Mouse (Mus musculus) liver, postnatal 0 days (tissue): ENCODE data around the gene Sco1. TPM values are rescaled to one million over a fixed set of nuclear protein-coding genes. Genes with fewer than 3 reads are reported as not detected.

Source experiments
- ATAC-seq: fragments of 200-750 bp; cut with Nextera tagmentation; 2 replicates; pipeline ENCODE4 v1.8.0; 2017; ENCODE audit warnings: mild to moderate bottlenecking, moderate library complexity
- DNase-seq: peaks from one replicate; pipeline ENCODE4 v3.0.0-alpha.2; 2016
- H3K27ac ChIP-seq: fragments of 300-500 bp; sonication (generic); 2 replicates; pipeline ENCODE4 v1.5.1; 2014; ENCODE audit warnings: antibody characterized with exemption, moderate library complexity, mild to moderate bottlenecking, low read depth
- H3K27me3 ChIP-seq: fragments of 300-500 bp; sonication (generic); 2 replicates; pipeline ENCODE4 v1.6.1; 2014; ENCODE audit warnings: low read length, control low read depth, mixed read lengths; ENCODE audit not compliant: insufficient read depth
- H3K36me3 ChIP-seq: fragments of 300-500 bp; sonication (generic); replicated peaks from 2 replicates; pipeline ENCODE4 v1.6.1; 2014; ENCODE audit warnings: mild to moderate bottlenecking, control low read depth, low read length, moderate library complexity, mixed read lengths; ENCODE audit not compliant: insufficient read depth
- H3K4me1 ChIP-seq: fragments of 300-500 bp; sonication (generic); 2 replicates; pipeline ENCODE4 v1.6.1; 2014; ENCODE audit warnings: antibody characterized with exemption, mild to moderate bottlenecking, control low read depth; ENCODE audit not compliant: insufficient read depth
- H3K4me2 ChIP-seq: fragments of 300-500 bp; sonication (generic); 2 replicates; pipeline ENCODE4 v1.6.1; 2014; ENCODE audit warnings: low read depth, mild to moderate bottlenecking, low read length, moderate library complexity, mixed read lengths
- H3K4me3 ChIP-seq: fragments of 300-500 bp; sonication (generic); 2 replicates; pipeline ENCODE4 v1.5.1; 2014; ENCODE audit warnings: low read depth, low read length
- H3K9ac ChIP-seq: fragments of 300-500 bp; sonication (generic); replicated peaks from 2 replicates; pipeline ENCODE4 v1.6.1; 2014; ENCODE audit warnings: mild to moderate bottlenecking, moderate library complexity
- H3K9me3 ChIP-seq: fragments of 300-500 bp; sonication (generic); 2 replicates; pipeline ENCODE4 v1.6.1; 2016; ENCODE audit warnings: mild to moderate bottlenecking, control low read depth, low read length, mixed read lengths
- CTCF ChIP-seq: sonication (generic); IDR thresholded peaks from 2 replicates; pipeline ENCODE4 v1.5.1; 2016; ENCODE audit warnings: antibody characterized with exemption, low read depth
- EP300 ChIP-seq: IDR thresholded peaks from 2 replicates; pipeline ENCODE4 v1.6.1; 2016; ENCODE audit warnings: antibody characterized with exemption, low read depth, mild to moderate bottlenecking
- WGBS: fragments of 180-500 bp; shearing (Covaris S2); extraction: QIAGEN DNeasy Blood & Tissue Kit; methylation state at CpG from one replicate; pipeline ENCODE4 v1.1.7; 2014; ENCODE audit not compliant: insufficient replicate concordance; 5-methylcytosine and 5-hydroxymethylcytosine counted together
- polyA plus RNA-seq: library from polyadenylated mRNA; unstranded; fragments of >200 nt; fragmentation: Nextera tagmentation; extraction: Ambion mirVana; gene quantifications from 2 replicates; pipeline ENCODE4 v1.2.1, GENCODE M21; 2015

Sco1 gene
- polyA plus RNA-seq, 1 experiment from 2014 or later: 7.4 TPM

DNA sequence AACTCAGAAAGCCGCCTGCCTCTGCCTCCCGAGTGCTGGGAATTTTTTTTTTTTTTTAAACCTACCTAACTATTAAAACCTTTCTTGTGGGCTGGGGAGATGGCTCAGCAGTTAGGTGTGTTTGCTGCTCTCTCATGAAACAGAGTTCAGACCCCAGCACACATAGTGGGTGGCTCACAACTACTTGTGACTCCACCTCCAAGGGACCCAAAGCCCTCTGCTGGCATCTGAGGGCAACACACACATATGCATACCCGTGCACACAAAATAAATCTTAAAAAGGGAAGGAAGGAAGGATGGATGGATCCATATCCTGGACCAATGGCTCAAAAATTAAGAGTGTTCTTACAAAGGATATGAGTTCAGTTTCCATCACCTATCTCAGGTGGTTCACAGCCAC is 3.2 kb upstream of the Sco1 start:
- Histone ChIP-seq H3K9me3 (no peaks in the 10 kb centered on the region), H3K4me2 (no peak overlapping the region), H3K4me3 (no peak overlapping the region), H3K27ac (no peak overlapping the region), H3K9ac (no peak overlapping the region), H3K4me1 (peaks cover 26% of the 10 kb centered on the region), H3K27me3 (no peaks in the 10 kb centered on the region), H3K36me3 (no peaks in the 10 kb centered on the region; the same call in 1 of the 2 replicates)
- 75% methylated on average over 3 of the region's 3 CpGs for WGBS
- ATAC-seq (no peak), DNase-seq (no peak)
- TF ChIP-seq EP300 (no peak), CTCF (peak; percentile 22; the same call in 1 of the 2 replicates)

GRCm38 (mm10) chr11:67051676-67052320 is 672 bp upstream of the Sco1 start:
- Histone ChIP-seq H3K27me3 (no peaks in the 10 kb centered on the region), H3K9me3 (no peaks in the 10 kb centered on the region), H3K4me1 (peaks cover 15% of the 10 kb centered on the region), H3K4me2 (peak overlapping the region; percentile 83), H3K36me3 (peaks cover 11% of the 10 kb centered on the region), H3K27ac (peak overlapping the region; percentile 93), H3K4me3 (peak overlapping the region; percentile 85), H3K9ac (peak overlapping the region; percentile 85)
- 13% methylated on average over 16 of the region's 16 CpGs for WGBS
- TF ChIP-seq CTCF (no peak), EP300 (no peak)
- ATAC-seq: peak; percentile 44
- no peak for DNase-seq

- H3K27me3 ChIP-seq: no peaks in the 10 kb centered on the region
- TF ChIP-seq CTCF (no peak), EP300 (no peak)
- no peak for DNase-seq
- no peak overlapping the region for H3K27ac ChIP-seq
- 78% methylated on average over 8 of the region's 8 CpGs for WGBS
- no peak overlapping the region for H3K4me2 ChIP-seq
- no peak overlapping the region for H3K4me3 ChIP-seq
- H3K36me3 ChIP-seq: peaks cover 29% of the 10 kb centered on the region
- no peaks in the 10 kb centered on the region for H3K9me3 ChIP-seq
- no peak overlapping the region for H3K9ac ChIP-seq
- ATAC-seq: no peak
- H3K4me1 ChIP-seq: peaks cover 12% of the 10 kb centered on the region; the same call in 1 of the 2 replicates
These were observed 2.4 kb downstream of the Sco1 start for GRCm38 (mm10) chr11:67054754-67055365.

- ATAC-seq (no peak), DNase-seq (no peak)
- Histone ChIP-seq H3K27ac (no peak overlapping the region), H3K4me2 (no peak overlapping the region), H3K36me3 (peaks cover 61% of the 10 kb centered on the region), H3K4me3 (no peak overlapping the region), H3K27me3 (no peaks in the 10 kb centered on the region), H3K9me3 (no peaks in the 10 kb centered on the region), H3K9ac (no peak overlapping the region), H3K4me1 (no peaks in the 10 kb centered on the region)
- 92% methylated on average over 2 of the region's 2 CpGs for WGBS
- TF ChIP-seq CTCF: no peak
- TF ChIP-seq EP300: no peak
These were observed 8.8 kb downstream of the Sco1 start for GRCm38 (mm10) chr11:67061311-67061710.

GRCm38 (mm10) chr11:67062726-67063125 is 10.3 kb downstream of the Sco1 start:
- Histone ChIP-seq H3K27ac (no peak overlapping the region), H3K36me3 (peaks cover 51% of the 10 kb centered on the region), H3K9ac (no peak overlapping the region), H3K4me3 (no peak overlapping the region), H3K4me2 (no peak overlapping the region), H3K4me1 (no peaks in the 10 kb centered on the region), H3K9me3 (no peaks in the 10 kb centered on the region), H3K27me3 (no peaks in the 10 kb centered on the region)
- ATAC-seq (no peak), DNase-seq (no peak)
- 84% methylated on average over 3 of the region's 3 CpGs for WGBS
- TF ChIP-seq EP300 (no peak), CTCF (no peak)

DNA sequence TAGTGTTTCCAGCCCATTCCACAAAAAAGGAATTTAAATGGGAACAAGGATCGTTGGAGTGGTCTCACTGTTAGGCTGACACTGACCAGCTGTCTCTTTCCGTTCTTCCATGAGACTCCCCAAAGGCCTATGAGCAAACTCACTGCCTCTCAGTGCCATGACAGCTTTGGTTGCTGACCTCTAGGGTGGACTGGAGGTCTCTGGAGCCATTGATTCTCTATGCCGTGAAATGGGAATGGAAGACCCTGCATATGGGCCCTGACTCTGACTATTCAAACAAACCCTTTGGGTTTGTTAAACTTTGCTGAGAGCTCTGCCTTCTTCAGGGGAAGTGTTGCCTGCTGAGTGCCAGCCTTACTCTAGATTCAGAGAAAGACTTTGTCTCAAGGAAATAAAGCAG is 15.3 kb downstream of the Sco1 start:
- Histone ChIP-seq H3K9ac (no peak overlapping the region), H3K4me2 (no peak overlapping the region), H3K27me3 (no peaks in the 10 kb centered on the region), H3K9me3 (no peaks in the 10 kb centered on the region), H3K4me3 (no peak overlapping the region), H3K27ac (no peak overlapping the region), H3K4me1 (no peaks in the 10 kb centered on the region), H3K36me3 (peaks cover 20% of the 10 kb centered on the region; the same call in 1 of the 2 replicates)
- DNase-seq (no peak), ATAC-seq (no peak)
- 79% methylated on average over 3 of the region's 3 CpGs for WGBS
- TF ChIP-seq EP300: no peak
- TF ChIP-seq CTCF: no peak
